Mouse (Mus musculus) heart, embryonic 12.5 days (tissue): ENCODE data around the gene Olfr1507. TPM values are rescaled to one million over a fixed set of nuclear protein-coding genes. Genes with fewer than 3 reads are reported as not detected.

ENCODE experiments used
- ATAC-seq: fragments of 200-750 bp; cut with Nextera tagmentation; 2 replicates; pipeline ENCODE4 v1.8.0; 2017; ENCODE audit warnings: moderate TSS enrichment, moderate library complexity; ENCODE audit not compliant: insufficient number of reproducible peaks, low FRiP score
- H3K27ac ChIP-seq: fragments of 300-500 bp; sonication (generic); 2 replicates; pipeline ENCODE4 v1.5.1; 2016; ENCODE audit warnings: mild to moderate bottlenecking, moderate library complexity; ENCODE audit not compliant: poor library complexity, severe bottlenecking
- H3K27me3 ChIP-seq: fragments of 300-500 bp; sonication (generic); replicated peaks from 2 replicates; pipeline ENCODE4 v1.6.1; 2016; ENCODE audit warnings: mild to moderate bottlenecking, moderate library complexity
- H3K36me3 ChIP-seq: fragments of 300-500 bp; sonication (generic); 2 replicates; pipeline ENCODE4 v1.6.1; 2016; ENCODE audit warnings: mild to moderate bottlenecking, moderate library complexity
- H3K4me1 ChIP-seq: fragments of 300-500 bp; sonication (generic); replicated peaks from 2 replicates; pipeline ENCODE4 v1.6.1; 2016; ENCODE audit warnings: mild to moderate bottlenecking
- H3K4me2 ChIP-seq: fragments of 300-500 bp; sonication (generic); 2 replicates; pipeline ENCODE4 v1.6.1; 2016; ENCODE audit warnings: mild to moderate bottlenecking, moderate library complexity
- H3K4me3 ChIP-seq: fragments of 300-500 bp; sonication (generic); 2 replicates; pipeline ENCODE4 v1.5.1; 2016; ENCODE audit warnings: mild to moderate bottlenecking
- H3K9ac ChIP-seq: fragments of 300-500 bp; sonication (generic); 2 replicates; pipeline ENCODE4 v1.6.1; 2016; ENCODE audit warnings: mild to moderate bottlenecking, moderate library complexity
- H3K9me3 ChIP-seq: fragments of 300-500 bp; sonication (generic); replicated peaks from 2 replicates; pipeline ENCODE4 v1.6.1; 2016; ENCODE audit warnings: mild to moderate bottlenecking, moderate library complexity
- WGBS: fragments of 180-500 bp; shearing (Covaris S2); methylation state at CpG from one replicate; pipeline ENCODE4 v1.1.7; 2016; 5-methylcytosine and 5-hydroxymethylcytosine counted together
- polyA plus RNA-seq: library from polyadenylated mRNA; unstranded; fragments of >200 nt; fragmentation: Nextera tagmentation; extraction: Ambion mirVana; gene quantifications from 2 replicates; pipeline ENCODE4 v1.2.1, GENCODE M21; 2016

Olfr1507 gene
- not detected in 2 replicates for polyA plus RNA-seq

- WGBS = 76% methylated on average over 4 of the region's 4 CpGs
- H3K27ac ChIP-seq = no peak within 1 kb of the TSS
- no peaks in the 10 kb centered on the region for H3K4me1 ChIP-seq
- H3K4me2 ChIP-seq = no peak within 1 kb of the TSS
- H3K36me3 ChIP-seq = no peaks in the 10 kb centered on the region
- no peak within 1 kb of the TSS for H3K4me3 ChIP-seq
- H3K9me3 ChIP-seq = no peaks in the 10 kb centered on the region
- no peak within 1 kb of the TSS for H3K9ac ChIP-seq
- H3K27me3 ChIP-seq = no peaks in the 10 kb centered on the region
- ATAC-seq = no peak
Measured at GRCm38 (mm10) chr14:52495516-52495915, at the start of gene Olfr1507. Gene Olfr1507 (minus strand): TSS chr14:52495749.

- Histone ChIP-seq H3K27me3 (no peaks in the 10 kb centered on the region), H3K9ac (no peak overlapping the region), H3K4me2 (no peak overlapping the region), H3K27ac (no peak overlapping the region), H3K9me3 (peaks cover 17% of the 10 kb centered on the region), H3K4me3 (no peak overlapping the region), H3K4me1 (no peaks in the 10 kb centered on the region), H3K36me3 (no peaks in the 10 kb centered on the region)
- WGBS = 69% methylated on average over 1 of the region's 1 CpGs
- no peak for ATAC-seq
Measured at GRCm38 (mm10) chr14:52533336-52533735, 37.8 kb upstream of the Olfr1507 start.

GRCm38 (mm10) chr14:52524952-52525351, 29.4 kb upstream of the Olfr1507 start:
- no peak for ATAC-seq
- H3K27ac ChIP-seq = no peak overlapping the region
- H3K4me3 ChIP-seq = no peak overlapping the region
- no peak overlapping the region for H3K9ac ChIP-seq
- peaks cover 13% of the 10 kb centered on the region for H3K9me3 ChIP-seq
- no peaks in the 10 kb centered on the region for H3K4me1 ChIP-seq
- H3K4me2 ChIP-seq = no peak overlapping the region
- H3K36me3 ChIP-seq = no peaks in the 10 kb centered on the region
- WGBS = 82% methylated on average over 1 of the region's 1 CpGs
- no peaks in the 10 kb centered on the region for H3K27me3 ChIP-seq

- no peak within 1 kb of the TSS for H3K9ac ChIP-seq
- H3K9me3 ChIP-seq = peaks cover 3% of the 10 kb centered on the region; the same call in 1 of the 2 replicates
- 55% methylated on average over 2 of the region's 2 CpGs for WGBS
- no peak within 1 kb of the TSS for H3K4me2 ChIP-seq
- no peaks in the 10 kb centered on the region for H3K36me3 ChIP-seq
- H3K27me3 ChIP-seq = no peaks in the 10 kb centered on the region
- no peak within 1 kb of the TSS for H3K4me3 ChIP-seq
- no peak for ATAC-seq
- no peaks in the 10 kb centered on the region for H3K4me1 ChIP-seq
- H3K27ac ChIP-seq = no peak within 1 kb of the TSS
Measured at GRCm38 (mm10) chr14:52467395-52467794, 28.2 kb downstream of the Olfr1507 start, which contains the start of gene Olfr1508. Gene Olfr1508 (minus strand): TSS chr14:52467495.

GRCm38 (mm10) chr14:52465738-52466137, 29.8 kb downstream of the Olfr1507 start:
- ATAC-seq = no peak
- H3K9ac ChIP-seq = no peak overlapping the region
- WGBS = 83% methylated on average over 1 of the region's 1 CpGs
- H3K4me3 ChIP-seq = no peak overlapping the region
- H3K36me3 ChIP-seq = no peaks in the 10 kb centered on the region
- no peaks in the 10 kb centered on the region for H3K4me1 ChIP-seq
- H3K4me2 ChIP-seq = no peak overlapping the region
- no peaks in the 10 kb centered on the region for H3K27me3 ChIP-seq
- no peak overlapping the region for H3K27ac ChIP-seq
- peaks cover 3% of the 10 kb centered on the region; the same call in 1 of the 2 replicates for H3K9me3 ChIP-seq

- H3K27ac ChIP-seq = no peak overlapping the region
- H3K4me3 ChIP-seq = no peak overlapping the region
- no peaks in the 10 kb centered on the region for H3K36me3 ChIP-seq
- no peak overlapping the region for H3K4me2 ChIP-seq
- no peaks in the 10 kb centered on the region for H3K4me1 ChIP-seq
- H3K9ac ChIP-seq = no peak overlapping the region
- H3K27me3 ChIP-seq = no peaks in the 10 kb centered on the region
- peaks cover 3% of the 10 kb centered on the region; the same call in 1 of the 2 replicates for H3K9me3 ChIP-seq
- ATAC-seq = no peak
Measured at GRCm38 (mm10) chr14:52461928-52462327, 33.6 kb downstream of the Olfr1507 start.

GRCm38 (mm10) chr14:52451138-52451537, 44.4 kb downstream of the Olfr1507 start:
- Histone ChIP-seq H3K9ac (no peak overlapping the region), H3K4me3 (no peak overlapping the region), H3K36me3 (no peaks in the 10 kb centered on the region), H3K27ac (no peak overlapping the region), H3K27me3 (no peaks in the 10 kb centered on the region), H3K4me1 (no peaks in the 10 kb centered on the region), H3K4me2 (no peak overlapping the region), H3K9me3 (peaks cover 7% of the 10 kb centered on the region; the same call in 1 of the 2 replicates)
- no peak for ATAC-seq
- 77% methylated on average over 8 of the region's 8 CpGs for WGBS

GRCm38 (mm10) chr14:52442690-52443089, 52.9 kb downstream of the Olfr1507 start, which contains the start of gene Olfr1509:
Gene Olfr1509 (plus strand): TSS chr14:52442990.
- no peak within 1 kb of the TSS for H3K9ac ChIP-seq
- no peak within 1 kb of the TSS for H3K4me2 ChIP-seq
- H3K36me3 ChIP-seq = no peaks in the 10 kb centered on the region
- no peak for ATAC-seq
- no peaks in the 10 kb centered on the region for H3K27me3 ChIP-seq
- no peaks in the 10 kb centered on the region for H3K4me1 ChIP-seq
- H3K9me3 ChIP-seq = no peaks in the 10 kb centered on the region; the same call in 1 of the 2 replicates
- no peak within 1 kb of the TSS for H3K27ac ChIP-seq
- H3K4me3 ChIP-seq = no peak within 1 kb of the TSS

Other genes starting within 250 kb of the Olfr1507 start
- 35.0 and 36.0 TPM in 2 replicates for gene Chd8, start 238.0 kb downstream of the Olfr1507 start, polyA plus RNA-seq
- gene Tox4, start 216.6 kb downstream of the Olfr1507 start, polyA plus RNA-seq = 35.8 and 41.5 TPM in 2 replicates
- 15.1 and 16.7 TPM in 2 replicates for gene Rab2b, start 216.2 kb downstream of the Olfr1507 start, polyA plus RNA-seq
- gene Mettl3, start 190.6 kb downstream of the Olfr1507 start, polyA plus RNA-seq = 29.3 and 30.7 TPM in 2 replicates
- 11.9 and 12.5 TPM in 2 replicates for gene Sall2, start 167.0 kb downstream of the Olfr1507 start, polyA plus RNA-seq
- gene Olfr1513, start 139.3 kb downstream of the Olfr1507 start, polyA plus RNA-seq = not detected in 2 replicates
- not detected in 2 replicates for gene Olfr1512, start 116.6 kb downstream of the Olfr1507 start, polyA plus RNA-seq
- gene Olfr1511, start 98.4 kb downstream of the Olfr1507 start, polyA plus RNA-seq = not detected in 2 replicates
- gene Olfr1510, start 81.4 kb downstream of the Olfr1507 start, polyA plus RNA-seq = not detected in 2 replicates
- not detected in 2 replicates for gene Olfr1509, start 52.8 kb downstream of the Olfr1507 start, polyA plus RNA-seq
- not detected in 2 replicates for gene Olfr1508, start 28.3 kb downstream of the Olfr1507 start, polyA plus RNA-seq